Mouse (Mus musculus): ENCODE measurements at regions not wholly inside any gene's neighbourhood (a gene's known extent, or its start where the extent isn't known, plus 50 kb on each side); places are given as distances from the start of the nearest gene placed in this dataset.

DNA sequence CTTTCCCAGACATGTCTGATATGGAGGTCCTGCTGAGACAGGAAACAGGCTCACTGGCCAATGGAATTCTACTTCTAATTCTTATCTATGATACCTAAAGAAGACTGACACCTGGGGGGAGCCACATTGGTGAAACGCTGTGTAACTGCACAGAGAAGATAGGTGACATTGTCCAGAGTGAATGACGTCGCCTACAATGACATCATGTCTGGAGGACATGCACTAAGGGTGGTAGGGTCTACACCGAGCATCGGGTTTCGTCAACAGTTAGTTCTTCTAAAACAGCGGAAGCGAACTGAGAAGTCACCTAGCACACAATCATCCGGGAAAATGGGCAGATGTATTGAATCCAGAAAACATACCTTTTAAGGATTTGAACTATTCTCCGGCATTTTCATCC is 402.7 kb upstream of the Map3k7 start:
- Histone ChIP-seq H3K4me2 (ENCODE audit: low read length) (no peak overlapping the region), H3K27me3 (replicated peaks; ENCODE audit: control insufficient read depth, insufficient read depth, low read length) (no peaks in the 10 kb centered on the region), H3K9ac (ENCODE audit: low read depth, low read length) (no peak overlapping the region), H3K9me3 (ENCODE audit: control insufficient read depth, low read length) (no peaks in the 10 kb centered on the region), H3K27ac (ENCODE audit: low read depth, low read length) (no peak overlapping the region), H3K36me3 (ENCODE audit: control insufficient read depth, insufficient read depth, low read length) (no peaks in the 10 kb centered on the region), H3K4me3 (ENCODE audit: low read length) (no peak overlapping the region), H3K4me1 (ENCODE audit: control insufficient read depth, insufficient read depth, low read depth, low read length) (no peaks in the 10 kb centered on the region)
- no peak for ATAC-seq
- WGBS = 92% methylated on average over 10 of the region's 10 CpGs

DNA sequence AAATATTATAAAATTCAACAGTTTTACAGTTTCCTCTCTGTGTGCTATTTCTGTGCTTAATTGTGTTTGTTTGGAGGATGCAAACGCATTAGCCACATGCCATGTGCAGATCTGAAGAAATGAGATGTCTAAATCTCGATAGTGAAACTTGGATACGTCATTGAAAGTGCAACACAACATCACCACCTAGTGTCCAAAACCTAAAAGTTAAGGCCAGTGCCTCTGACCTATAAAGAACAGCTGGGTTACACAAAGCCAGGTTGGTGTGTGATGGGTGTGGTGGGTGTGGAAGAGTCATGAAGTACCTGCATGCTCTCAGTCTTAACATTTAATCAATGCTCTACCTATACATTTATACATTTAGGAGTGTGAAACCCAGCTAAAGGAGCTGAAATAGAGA is 402.1 kb upstream of the Map3k7 start:
- ATAC-seq = no peak
- Histone ChIP-seq H3K4me1 (ENCODE audit: control insufficient read depth, insufficient read depth, low read depth, low read length) (no peaks in the 10 kb centered on the region), H3K9ac (ENCODE audit: low read depth, low read length) (no peak overlapping the region), H3K4me2 (ENCODE audit: low read length) (no peak overlapping the region), H3K27ac (ENCODE audit: low read depth, low read length) (no peak overlapping the region), H3K4me3 (ENCODE audit: low read length) (no peak overlapping the region), H3K9me3 (ENCODE audit: control insufficient read depth, low read length) (no peaks in the 10 kb centered on the region), H3K27me3 (replicated peaks; ENCODE audit: control insufficient read depth, insufficient read depth, low read length) (no peaks in the 10 kb centered on the region), H3K36me3 (ENCODE audit: control insufficient read depth, insufficient read depth, low read length) (no peaks in the 10 kb centered on the region)
- 19% methylated on average over 3 of the region's 3 CpGs for WGBS

DNA sequence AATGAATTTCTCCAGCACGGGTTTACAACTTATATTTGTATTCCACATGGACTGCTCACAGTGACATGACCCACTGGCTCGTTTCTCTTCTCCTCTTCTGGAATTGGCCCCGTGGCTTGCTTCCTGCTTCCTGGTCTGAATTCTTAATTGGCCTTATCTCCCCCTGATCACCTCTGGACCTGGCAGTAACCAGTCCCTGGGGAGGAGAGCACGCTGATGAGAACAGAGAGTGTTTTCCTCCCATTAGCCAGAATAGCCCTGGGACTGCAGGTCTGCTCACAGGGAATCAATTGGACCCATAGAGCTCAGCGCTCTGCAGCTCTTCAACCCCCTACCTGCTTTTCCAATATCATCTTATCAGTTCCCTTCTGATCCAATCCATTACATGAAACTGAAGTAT is 397.7 kb upstream of the Map3k7 start:
- no peak overlapping the region for H3K9ac ChIP-seq (ENCODE audit: low read depth, low read length)
- no peak for ATAC-seq
- H3K4me3 ChIP-seq (ENCODE audit: low read length) = no peak overlapping the region
- no peaks in the 10 kb centered on the region for H3K36me3 ChIP-seq (ENCODE audit: control insufficient read depth, insufficient read depth, low read length)
- no peaks in the 10 kb centered on the region for H3K27me3 ChIP-seq (replicated peaks; ENCODE audit: control insufficient read depth, insufficient read depth, low read length)
- H3K4me1 ChIP-seq (ENCODE audit: control insufficient read depth, insufficient read depth, low read depth, low read length) = no peaks in the 10 kb centered on the region
- WGBS = 32% methylated on average over 5 of the region's 5 CpGs
- no peak overlapping the region for H3K4me2 ChIP-seq (ENCODE audit: low read length)
- H3K27ac ChIP-seq (ENCODE audit: low read depth, low read length) = no peak overlapping the region
- no peaks in the 10 kb centered on the region for H3K9me3 ChIP-seq (ENCODE audit: control insufficient read depth, low read length)

DNA sequence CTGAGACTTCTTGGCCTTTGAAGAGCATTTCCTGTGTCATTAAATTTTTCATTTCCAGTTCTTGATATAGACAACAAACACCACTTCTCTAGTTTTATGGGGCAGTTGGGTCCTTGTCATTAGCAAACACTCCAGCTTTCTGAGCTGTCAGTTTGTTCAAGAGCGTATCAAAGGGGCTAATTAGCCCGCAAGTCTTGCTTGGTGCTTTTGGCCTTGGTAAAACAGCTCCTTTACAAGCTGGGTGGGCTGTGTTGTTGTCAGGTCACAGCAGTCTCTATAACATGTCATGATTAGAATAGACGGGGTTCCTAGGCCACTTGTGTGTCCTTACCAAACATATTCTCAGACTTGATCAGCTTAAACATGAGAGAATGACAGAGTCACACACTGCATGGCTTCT is 397.1 kb upstream of the Map3k7 start:
- Histone ChIP-seq H3K27me3 (replicated peaks; ENCODE audit: control insufficient read depth, insufficient read depth, low read length) (no peaks in the 10 kb centered on the region), H3K9me3 (ENCODE audit: control insufficient read depth, low read length) (no peaks in the 10 kb centered on the region), H3K4me2 (ENCODE audit: low read length) (no peak overlapping the region), H3K27ac (ENCODE audit: low read depth, low read length) (no peak overlapping the region), H3K4me1 (ENCODE audit: control insufficient read depth, insufficient read depth, low read depth, low read length) (no peaks in the 10 kb centered on the region), H3K9ac (ENCODE audit: low read depth, low read length) (no peak overlapping the region), H3K36me3 (ENCODE audit: control insufficient read depth, insufficient read depth, low read length) (no peaks in the 10 kb centered on the region), H3K4me3 (ENCODE audit: low read length) (no peak overlapping the region)
- ATAC-seq = no peak
- 47% methylated on average over 3 of the region's 3 CpGs for WGBS

DNA sequence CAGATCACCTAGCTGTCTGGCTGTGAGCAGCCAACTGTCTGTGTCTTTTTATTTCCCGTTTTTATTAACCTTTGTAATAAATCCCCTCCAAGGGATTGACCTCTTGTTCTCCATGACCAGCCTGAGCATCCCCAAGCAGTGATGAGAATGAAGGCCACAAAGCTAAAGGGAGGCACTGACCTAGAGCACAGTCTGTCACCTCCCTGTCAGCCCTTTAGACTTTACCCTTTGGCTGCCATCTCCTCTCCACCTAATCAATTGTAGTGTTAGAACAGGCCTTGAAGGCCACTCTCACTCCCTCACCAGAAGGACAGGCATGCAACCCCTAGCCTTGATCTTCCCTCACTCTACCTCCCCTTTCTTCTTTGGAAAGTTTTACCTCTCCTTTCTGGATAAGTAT is 394.2 kb upstream of the Map3k7 start:
- H3K4me3 ChIP-seq (ENCODE audit: low read length) = no peak overlapping the region
- no peaks in the 10 kb centered on the region for H3K27me3 ChIP-seq (replicated peaks; ENCODE audit: control insufficient read depth, insufficient read depth, low read length)
- no peaks in the 10 kb centered on the region for H3K4me1 ChIP-seq (ENCODE audit: control insufficient read depth, insufficient read depth, low read depth, low read length)
- no peak for ATAC-seq
- no peak overlapping the region for H3K27ac ChIP-seq (ENCODE audit: low read depth, low read length)
- no peak overlapping the region for H3K4me2 ChIP-seq (ENCODE audit: low read length)
- no peak overlapping the region for H3K9ac ChIP-seq (ENCODE audit: low read depth, low read length)
- 67% methylated on average over 1 of the region's 1 CpGs for WGBS
- H3K36me3 ChIP-seq (ENCODE audit: control insufficient read depth, insufficient read depth, low read length) = no peaks in the 10 kb centered on the region
- no peaks in the 10 kb centered on the region for H3K9me3 ChIP-seq (ENCODE audit: control insufficient read depth, low read length)

DNA sequence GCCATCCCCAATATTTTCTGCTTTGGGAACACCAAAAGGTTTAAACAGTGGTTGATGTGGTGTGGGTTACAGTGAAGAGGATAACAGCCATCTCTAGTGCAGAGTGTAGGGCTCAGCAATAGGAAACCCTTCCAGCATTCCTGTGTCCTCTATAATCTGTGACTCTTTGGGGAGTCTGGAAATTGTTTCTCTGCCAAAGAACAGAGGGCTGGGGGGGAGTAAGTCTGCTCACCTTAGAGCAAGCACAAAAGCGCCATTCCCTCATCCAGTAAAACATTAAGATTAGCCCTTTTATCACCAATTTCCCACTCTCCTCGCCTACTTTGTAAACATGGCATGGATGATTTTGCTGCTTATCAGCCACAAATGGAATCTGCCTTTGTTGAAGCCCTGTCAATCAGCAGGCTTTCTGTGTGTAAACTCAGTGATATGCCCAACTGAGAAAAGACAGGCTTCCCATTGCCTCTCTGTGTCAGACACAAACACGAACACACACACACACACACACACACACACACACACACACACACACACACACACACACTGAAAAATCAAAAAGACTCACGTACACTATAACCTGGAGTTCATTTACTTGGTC is 386.8 kb upstream of the Map3k7 start:
- no peak overlapping the region for H3K4me2 ChIP-seq (ENCODE audit: low read length)
- no peaks in the 10 kb centered on the region for H3K27me3 ChIP-seq (replicated peaks; ENCODE audit: control insufficient read depth, insufficient read depth, low read length)
- no peak overlapping the region for H3K9ac ChIP-seq (ENCODE audit: low read depth, low read length)
- no peaks in the 10 kb centered on the region for H3K9me3 ChIP-seq (ENCODE audit: control insufficient read depth, low read length)
- no peaks in the 10 kb centered on the region for H3K36me3 ChIP-seq (ENCODE audit: control insufficient read depth, insufficient read depth, low read length)
- H3K27ac ChIP-seq (ENCODE audit: low read depth, low read length) = no peak overlapping the region
- H3K4me3 ChIP-seq (ENCODE audit: low read length) = no peak overlapping the region
- H3K4me1 ChIP-seq (ENCODE audit: control insufficient read depth, insufficient read depth, low read depth, low read length) = no peaks in the 10 kb centered on the region
- 65% methylated on average over 4 of the region's 4 CpGs for WGBS
- ATAC-seq = no peak

DNA sequence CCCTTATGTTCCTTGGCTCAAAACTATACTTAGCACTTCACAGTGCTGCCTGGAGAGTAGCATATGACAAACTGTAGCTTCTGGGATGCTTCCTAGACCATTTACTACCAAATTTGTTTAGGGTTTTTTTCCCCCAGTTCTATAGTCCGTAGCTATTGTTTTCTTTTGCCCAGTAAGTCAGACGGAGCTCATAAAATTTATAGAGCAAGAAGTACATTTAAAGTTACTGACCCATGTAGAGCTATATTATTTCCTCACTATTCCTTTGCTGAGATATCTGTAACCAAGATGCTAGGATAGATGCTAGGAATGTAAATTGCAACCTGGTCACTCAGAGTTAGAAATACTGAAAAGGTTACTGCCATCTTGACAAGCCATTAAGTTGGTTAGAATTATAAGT is 380.4 kb upstream of the Map3k7 start:
- Histone ChIP-seq H3K4me3 (ENCODE audit: low read length) (no peak overlapping the region), H3K9me3 (ENCODE audit: control insufficient read depth, low read length) (no peaks in the 10 kb centered on the region), H3K36me3 (ENCODE audit: control insufficient read depth, insufficient read depth, low read length) (no peaks in the 10 kb centered on the region), H3K9ac (ENCODE audit: low read depth, low read length) (no peak overlapping the region), H3K4me1 (ENCODE audit: control insufficient read depth, insufficient read depth, low read depth, low read length) (no peaks in the 10 kb centered on the region), H3K27me3 (replicated peaks; ENCODE audit: control insufficient read depth, insufficient read depth, low read length) (no peaks in the 10 kb centered on the region), H3K27ac (ENCODE audit: low read depth, low read length) (no peak overlapping the region), H3K4me2 (ENCODE audit: low read length) (no peak overlapping the region)
- 80% methylated on average over 2 of the region's 2 CpGs for WGBS
- no peak for ATAC-seq

DNA sequence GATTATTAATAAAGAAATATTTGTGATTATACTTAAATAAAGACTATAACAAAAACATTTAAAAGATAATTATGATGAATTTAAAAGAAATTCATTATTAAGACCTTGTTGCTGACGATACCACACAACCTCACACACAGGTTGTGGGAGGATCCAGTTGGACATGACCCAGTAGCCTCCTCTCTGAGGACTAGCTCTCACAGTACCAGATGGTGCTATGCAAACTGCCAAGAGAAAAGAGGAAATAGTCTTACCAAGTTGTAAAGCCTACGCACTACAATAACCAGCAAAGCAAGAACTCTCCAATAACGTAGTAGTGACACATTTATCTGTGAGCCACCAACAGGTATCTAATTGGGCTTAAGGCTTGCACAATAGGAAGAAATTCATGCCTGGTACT is 379.7 kb upstream of the Map3k7 start:
- Histone ChIP-seq H3K27ac (ENCODE audit: low read depth, low read length) (no peak overlapping the region), H3K4me2 (ENCODE audit: low read length) (no peak overlapping the region), H3K4me3 (ENCODE audit: low read length) (no peak overlapping the region), H3K27me3 (replicated peaks; ENCODE audit: control insufficient read depth, insufficient read depth, low read length) (no peaks in the 10 kb centered on the region), H3K9me3 (ENCODE audit: control insufficient read depth, low read length) (no peaks in the 10 kb centered on the region), H3K4me1 (ENCODE audit: control insufficient read depth, insufficient read depth, low read depth, low read length) (no peaks in the 10 kb centered on the region), H3K9ac (ENCODE audit: low read depth, low read length) (no peak overlapping the region), H3K36me3 (ENCODE audit: control insufficient read depth, insufficient read depth, low read length) (no peaks in the 10 kb centered on the region)
- WGBS = 87% methylated on average over 3 of the region's 3 CpGs
- no peak for ATAC-seq

DNA sequence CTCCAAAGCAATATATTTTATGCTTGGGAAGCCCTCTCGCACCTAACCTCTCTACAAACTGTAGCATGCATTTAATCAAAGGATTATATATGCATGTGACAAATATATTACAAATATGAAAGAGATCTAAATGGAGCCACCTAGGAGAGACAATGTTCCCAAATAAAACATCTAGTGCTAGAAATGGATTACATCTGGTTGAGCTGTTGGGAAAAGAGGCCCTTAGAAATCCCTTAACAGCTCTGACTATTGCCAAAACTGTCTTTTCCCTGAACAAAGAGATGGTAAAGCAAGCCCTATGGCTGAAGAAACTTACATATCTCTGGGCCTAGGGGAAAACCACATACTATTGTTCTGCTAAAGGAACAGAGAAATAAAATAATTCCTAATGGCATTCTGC is 369.8 kb upstream of the Map3k7 start:
- no peaks in the 10 kb centered on the region for H3K9me3 ChIP-seq (ENCODE audit: control insufficient read depth, low read length)
- H3K4me1 ChIP-seq (ENCODE audit: control insufficient read depth, insufficient read depth, low read depth, low read length) = no peaks in the 10 kb centered on the region
- 84% methylated on average over 1 of the region's 1 CpGs for WGBS
- no peaks in the 10 kb centered on the region for H3K27me3 ChIP-seq (replicated peaks; ENCODE audit: control insufficient read depth, insufficient read depth, low read length)
- H3K27ac ChIP-seq (ENCODE audit: low read depth, low read length) = no peak overlapping the region
- no peak overlapping the region for H3K9ac ChIP-seq (ENCODE audit: low read depth, low read length)
- no peak overlapping the region for H3K4me3 ChIP-seq (ENCODE audit: low read length)
- no peak overlapping the region for H3K4me2 ChIP-seq (ENCODE audit: low read length)
- no peaks in the 10 kb centered on the region for H3K36me3 ChIP-seq (ENCODE audit: control insufficient read depth, insufficient read depth, low read length)
- no peak for ATAC-seq

DNA sequence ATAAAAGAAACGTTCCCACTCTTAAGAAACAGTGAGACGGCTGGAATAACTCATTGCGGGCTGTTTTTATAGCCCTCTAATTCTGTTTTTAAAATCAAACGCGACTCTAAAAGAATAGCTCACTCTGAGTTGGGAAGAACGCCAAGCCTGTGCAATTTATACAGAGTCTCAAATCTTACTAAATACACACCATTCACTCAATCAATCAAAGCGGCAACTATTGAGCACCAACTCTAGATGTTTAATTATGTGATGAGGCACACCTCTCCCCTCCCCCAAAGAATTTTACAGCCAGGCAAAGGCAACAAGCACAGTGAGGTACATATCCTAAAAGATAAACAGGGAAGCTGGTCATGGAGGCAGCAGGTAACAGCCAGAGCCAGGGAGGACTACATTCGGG is 362.4 kb upstream of the Map3k7 start:
- Histone ChIP-seq H3K4me1 (ENCODE audit: control insufficient read depth, insufficient read depth, low read depth, low read length) (no peaks in the 10 kb centered on the region), H3K9me3 (ENCODE audit: control insufficient read depth, low read length) (no peaks in the 10 kb centered on the region), H3K27me3 (replicated peaks; ENCODE audit: control insufficient read depth, insufficient read depth, low read length) (no peaks in the 10 kb centered on the region), H3K4me3 (ENCODE audit: low read length) (no peak overlapping the region), H3K9ac (ENCODE audit: low read depth, low read length) (no peak overlapping the region), H3K36me3 (ENCODE audit: control insufficient read depth, insufficient read depth, low read length) (no peaks in the 10 kb centered on the region), H3K4me2 (ENCODE audit: low read length) (no peak overlapping the region), H3K27ac (ENCODE audit: low read depth, low read length) (no peak overlapping the region)
- 57% methylated on average over 8 of the region's 8 CpGs for WGBS
- ATAC-seq = no peak
